ENCODE assay signal across 17 mouse cellular contexts in the genomic region with DNA sequence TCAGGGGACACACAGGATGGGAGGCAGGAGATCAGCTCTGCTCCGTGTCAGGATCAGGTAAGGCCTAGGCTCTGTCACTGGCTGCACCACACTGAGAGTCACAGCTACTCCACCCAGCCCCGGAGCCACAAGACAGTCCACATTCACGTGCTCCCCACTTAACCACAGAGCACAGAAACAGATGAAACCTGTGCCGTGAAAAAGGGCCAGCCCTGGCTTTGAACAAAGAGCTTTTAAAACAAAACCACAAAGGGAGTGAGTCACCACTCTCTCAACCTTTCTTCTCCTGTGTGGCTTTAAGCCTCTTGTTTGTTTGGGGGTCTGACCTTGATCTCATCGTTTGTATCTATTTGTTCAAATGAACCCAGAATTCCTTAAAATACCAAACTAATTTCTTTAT.
DNase-seq lines count a peak whose midpoint lies in the region; ATAC-seq and TF ChIP-seq lines count a peak whose summit lies in the region.
"Had no signal": no experiment of that assay in that cellular context is flagged by ENCODE, and none has a peak within 500 bp of the region (broad histone marks: within the 10 kb centered on the region; RNA-seq: fewer than 3 reads in every experiment).

No protein-coding gene starts in this region.

- H3K36me3 ChIP-seq in megakaryocyte, embryonic 14.5 days (replicated peaks; ENCODE audit: low read length): no peaks in the 10 kb centered on the region
- H3K36me3 ChIP-seq in stomach, postnatal 0 days (ENCODE audit: control insufficient read depth, insufficient read depth, low read length): no peaks in the 10 kb centered on the region
- no peaks in the 10 kb centered on the region for H3K36me3 ChIP-seq in midbrain, embryonic 10.5 days
- no peaks in the 10 kb centered on the region for H3K36me3 ChIP-seq in midbrain, embryonic 15.5 days (replicated peaks)
- H3K36me3 ChIP-seq: embryonic facial prominence, embryonic 12.5 days; heart, embryonic 10.5 days; hindbrain, embryonic 12.5 days; liver, embryonic 13.5 days had no signal

- peaks cover 21% of the 10 kb centered on the region for H3K4me1 ChIP-seq in megakaryocyte, embryonic 14.5 days
- no peaks in the 10 kb centered on the region for H3K4me1 ChIP-seq in stomach, postnatal 0 days (replicated peaks; ENCODE audit: control insufficient read depth, insufficient read depth)
- no peaks in the 10 kb centered on the region for H3K4me1 ChIP-seq in midbrain, embryonic 10.5 days
- no peaks in the 10 kb centered on the region for H3K4me1 ChIP-seq in midbrain, embryonic 15.5 days
- H3K4me1 ChIP-seq: embryonic facial prominence, embryonic 12.5 days; heart, embryonic 10.5 days; hindbrain, embryonic 12.5 days; liver, embryonic 13.5 days had no signal

- H3K4me3 ChIP-seq in megakaryocyte, embryonic 14.5 days (replicated peaks): peak overlapping the region; percentile 57
- no peak overlapping the region for H3K4me3 ChIP-seq in stomach, postnatal 0 days (ENCODE audit: low read depth, low read length)
- no peak overlapping the region for H3K4me3 ChIP-seq in midbrain, embryonic 10.5 days
- no peak overlapping the region for H3K4me3 ChIP-seq in midbrain, embryonic 15.5 days
- H3K4me3 ChIP-seq: embryonic facial prominence, embryonic 12.5 days; heart, embryonic 10.5 days; hindbrain, embryonic 12.5 days; liver, embryonic 13.5 days had no signal

- H3K27me3 ChIP-seq in megakaryocyte, embryonic 14.5 days (replicated peaks): no peaks in the 10 kb centered on the region
- H3K27me3 ChIP-seq in stomach, postnatal 0 days (ENCODE audit: control insufficient read depth, insufficient read depth, low read length): no peaks in the 10 kb centered on the region
- no peaks in the 10 kb centered on the region for H3K27me3 ChIP-seq in midbrain, embryonic 10.5 days (ENCODE audit: low read depth, poor library complexity, severe bottlenecking)
- H3K27me3 ChIP-seq in midbrain, embryonic 15.5 days (replicated peaks): no peaks in the 10 kb centered on the region
- H3K27me3 ChIP-seq: embryonic facial prominence, embryonic 12.5 days; hindbrain, embryonic 12.5 days; liver, embryonic 13.5 days had no signal

- H3K27ac ChIP-seq in stomach, postnatal 0 days (replicated peaks): no peak overlapping the region
- H3K27ac ChIP-seq in midbrain, embryonic 10.5 days (replicated peaks): no peak overlapping the region
- no peak overlapping the region for H3K27ac ChIP-seq in midbrain, embryonic 15.5 days
- H3K27ac ChIP-seq: embryonic facial prominence, embryonic 12.5 days; heart, embryonic 10.5 days; hindbrain, embryonic 12.5 days; liver, embryonic 13.5 days had no signal

- no peak overlapping the region for H3K9ac ChIP-seq in stomach, postnatal 0 days (ENCODE audit: low read length)
- H3K9ac ChIP-seq in midbrain, embryonic 15.5 days: no peak overlapping the region
- H3K9ac ChIP-seq: embryonic facial prominence, embryonic 12.5 days; hindbrain, embryonic 12.5 days; liver, embryonic 13.5 days had no signal

- no peak for TF ChIP-seq EP300 in stomach, postnatal 0 days (optimal IDR thresholded peaks at IDR 0.05)

- no peaks in the 10 kb centered on the region for H3K9me3 ChIP-seq in megakaryocyte, embryonic 14.5 days
- no peaks in the 10 kb centered on the region for H3K9me3 ChIP-seq in stomach, postnatal 0 days (ENCODE audit: control insufficient read depth, low read length)
- no peaks in the 10 kb centered on the region for H3K9me3 ChIP-seq in midbrain, embryonic 10.5 days (replicated peaks)
- H3K9me3 ChIP-seq in midbrain, embryonic 15.5 days: no peaks in the 10 kb centered on the region
- H3K9me3 ChIP-seq: embryonic facial prominence, embryonic 12.5 days; heart, embryonic 10.5 days; hindbrain, embryonic 12.5 days; liver, embryonic 13.5 days had no signal

- H3K4me2 ChIP-seq in stomach, postnatal 0 days (replicated peaks; ENCODE audit: low read depth): no peak overlapping the region
- no peak overlapping the region for H3K4me2 ChIP-seq in midbrain, embryonic 15.5 days
- H3K4me2 ChIP-seq: embryonic facial prominence, embryonic 12.5 days; hindbrain, embryonic 12.5 days; liver, embryonic 13.5 days had no signal

- 51% methylated on average over 5 of the region's 5 CpGs for WGBS in stomach, postnatal 0 days
- WGBS in midbrain, embryonic 10.5 days: 61% methylated on average over 5 of the region's 5 CpGs
- WGBS in midbrain, embryonic 15.5 days: 52% methylated on average over 5 of the region's 5 CpGs

- no peak for ATAC-seq in CD4-positive, CD25-positive, alpha-beta regulatory T cell, adult 4 months
- ATAC-seq in stomach, postnatal 0 days (ENCODE audit: low FRiP score, low TSS enrichment): peak; percentile 73
- no peak for ATAC-seq in inflammation-experienced regulatory T-cells, adult 6 months
- ATAC-seq in midbrain, embryonic 15.5 days (replicated peaks): no peak
- ATAC-seq: activated CD4-positive, CD25-positive, alpha-beta regulatory T cell, adult 4 months had no signal

- TF ChIP-seq CTCF in stomach, postnatal 0 days (IDR thresholded peaks at IDR 0.05; ENCODE audit: low read depth): no peak

- DNase-seq in CD4-positive, CD25-positive, alpha-beta regulatory T cell, adult 2 months (ENCODE audit: low read depth, low spot score): peak; percentile 6
- peak; percentile 34 for DNase-seq in NIH3T3 (ENCODE audit: low read depth)
- peak; percentile 38 for DNase-seq in stomach, postnatal 0 days (ENCODE audit: low spot score)
- no peak for DNase-seq in midbrain, embryonic 10.5 days (ENCODE audit: low spot score)
- DNase-seq: cerebellum, adult 9-10 months; kidney, adult 2 months; liver, embryonic 13.5 days; lung, postnatal 14 days; right cerebral cortex, postnatal 25 days had no signal
